Mouse (Mus musculus) liver, embryonic 15.5 days (tissue): Measurements from ENCODE around the gene Mrto4. TPM values are rescaled to one million over a fixed set of nuclear protein-coding genes. Genes with fewer than 3 reads are reported as not detected.
A peak's percentile ranks its signal among the peaks of the same experiment; 100 is the strongest.

ENCODE experiments used
- ATAC-seq: fragments of 200-750 bp; cut with Nextera tagmentation; 2 replicates; pipeline ENCODE4 v1.8.0; 2017; ENCODE audit warnings: moderate number of reproducible peaks, mild to moderate bottlenecking, moderate library complexity; ENCODE audit not compliant: insufficient read depth
- H3K27ac ChIP-seq: fragments of 300-500 bp; sonication (generic); replicated peaks from 2 replicates; pipeline ENCODE4 v1.5.1; 2015; ENCODE audit warnings: mild to moderate bottlenecking, inconsistent platforms
- H3K27me3 ChIP-seq: fragments of 300-500 bp; sonication (generic); 2 replicates; pipeline ENCODE4 v1.6.1; 2015; ENCODE audit warnings: mild to moderate bottlenecking, inconsistent platforms
- H3K36me3 ChIP-seq: fragments of 300-500 bp; sonication (generic); replicated peaks from 2 replicates; pipeline ENCODE4 v1.6.1; 2015; ENCODE audit warnings: moderate library complexity, mild to moderate bottlenecking, inconsistent platforms
- H3K4me1 ChIP-seq: fragments of 300-500 bp; sonication (generic); replicated peaks from 2 replicates; pipeline ENCODE4 v1.6.1; 2015; ENCODE audit warnings: inconsistent platforms
- H3K4me2 ChIP-seq: fragments of 300-500 bp; sonication (generic); 2 replicates; pipeline ENCODE4 v1.6.1; 2015; ENCODE audit warnings: moderate library complexity, mild to moderate bottlenecking, inconsistent platforms
- H3K4me3 ChIP-seq: fragments of 300-500 bp; sonication (generic); replicated peaks from 2 replicates; pipeline ENCODE4 v1.5.1; 2015; ENCODE audit warnings: mild to moderate bottlenecking, inconsistent platforms
- H3K9ac ChIP-seq: fragments of 300-500 bp; sonication (generic); 2 replicates; pipeline ENCODE4 v1.6.1; 2015; ENCODE audit warnings: moderate library complexity, mild to moderate bottlenecking, inconsistent platforms
- H3K9me3 ChIP-seq: fragments of 300-500 bp; sonication (generic); replicated peaks from 2 replicates; pipeline ENCODE4 v1.6.1; 2016; ENCODE audit warnings: inconsistent platforms
- whole genome bisulfite sequencing: fragments of 180-500 bp; shearing (Covaris S2); methylation state at CpG from one replicate; pipeline ENCODE4 v1.1.7; 2015; ENCODE audit warnings: mixed read lengths; ENCODE audit not compliant: insufficient replicate concordance; 5-methylcytosine and 5-hydroxymethylcytosine counted together
- polyA plus RNA-seq: library from polyadenylated mRNA; unstranded; fragments of >200 nt; fragmentation: Nextera tagmentation; extraction: Ambion mirVana; gene quantifications from 2 replicates; pipeline ENCODE4 v1.2.1, GENCODE M21; 2015

The Mrto4 gene
- polyA plus RNA-seq, 1 experiment from 2014 or later: 78.7 TPM

DNA sequence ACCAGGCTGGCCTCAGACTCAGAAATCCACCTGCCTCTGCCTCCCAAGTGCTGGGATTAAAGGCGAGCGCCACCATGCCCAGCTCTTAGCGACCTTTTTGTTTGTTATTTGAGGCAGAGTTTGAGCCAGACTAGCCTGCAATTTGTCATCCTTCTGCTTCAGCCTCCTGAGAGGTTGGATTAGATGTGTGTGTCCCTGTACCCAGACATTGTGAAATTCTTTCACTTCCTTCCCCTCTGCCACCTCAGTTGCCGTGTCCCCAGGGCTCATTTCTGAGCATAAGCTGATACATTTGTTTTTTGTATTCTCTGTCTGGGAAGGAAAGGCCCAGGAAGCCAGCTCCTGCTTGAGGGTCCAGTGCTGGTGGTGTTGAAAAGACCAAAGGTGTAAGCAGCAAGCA lies 11.5 kb downstream of the Mrto4 start:
- no peak overlapping the region for H3K9ac ChIP-seq
- no peak overlapping the region for H3K4me3 ChIP-seq
- H3K36me3 ChIP-seq: peaks cover 6% of the 10 kb centered on the region
- H3K4me2 ChIP-seq: no peak overlapping the region
- H3K27me3 ChIP-seq: no peaks in the 10 kb centered on the region
- H3K4me1 ChIP-seq: peaks cover 41% of the 10 kb centered on the region
- no peak for ATAC-seq
- no peak overlapping the region for H3K27ac ChIP-seq
- 57% methylated on average over 4 of the region's 4 CpGs for WGBS
- H3K9me3 ChIP-seq: no peaks in the 10 kb centered on the region

DNA sequence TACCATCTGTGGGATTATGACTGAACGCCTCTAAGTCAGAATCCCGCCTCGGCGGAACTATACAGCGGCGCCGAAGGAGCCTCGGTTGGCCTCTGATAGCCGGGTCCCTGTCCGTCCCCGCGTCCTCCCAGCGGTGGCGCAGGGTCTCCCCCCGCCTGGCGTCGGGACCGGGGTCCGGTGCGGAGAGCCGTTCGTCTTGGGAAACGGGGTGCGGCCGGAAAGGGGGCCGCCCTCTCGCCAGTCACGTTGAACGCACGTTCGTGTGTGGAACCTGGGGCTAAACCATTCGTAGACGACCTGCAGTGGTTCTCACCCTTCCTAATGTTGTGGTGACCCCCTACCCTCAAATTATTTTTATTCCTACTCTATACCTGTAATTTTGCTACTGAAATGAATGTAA lies 14.2 kb downstream of the Mrto4 start:
- ATAC-seq: no peak
- no peak overlapping the region; the same call in 1 of the 2 replicates for H3K4me3 ChIP-seq
- no peaks in the 10 kb centered on the region for H3K9me3 ChIP-seq
- peak overlapping the region; percentile 50 for H3K4me2 ChIP-seq
- H3K9ac ChIP-seq: no peak overlapping the region
- no peaks in the 10 kb centered on the region for H3K27me3 ChIP-seq
- no peaks in the 10 kb centered on the region for H3K36me3 ChIP-seq
- H3K27ac ChIP-seq: no peak overlapping the region
- peaks cover 54% of the 10 kb centered on the region for H3K4me1 ChIP-seq
- 51% methylated on average over 33 of the region's 33 CpGs for WGBS

- Histone ChIP-seq H3K4me2 (peak overlapping the region; percentile 80), H3K4me1 (peaks cover 52% of the 10 kb centered on the region), H3K4me3 (peak overlapping the region; percentile 62), H3K27ac (peak overlapping the region; percentile 99), H3K27me3 (no peaks in the 10 kb centered on the region), H3K36me3 (no peaks in the 10 kb centered on the region), H3K9me3 (no peaks in the 10 kb centered on the region), H3K9ac (peak overlapping the region; percentile 59)
- WGBS: 10% methylated on average over 24 of the region's 24 CpGs
- peak; percentile 61 for ATAC-seq
These were observed 15.4 kb downstream of the Mrto4 start for GRCm38 (mm10) chr4:139336822-139337483.

DNA sequence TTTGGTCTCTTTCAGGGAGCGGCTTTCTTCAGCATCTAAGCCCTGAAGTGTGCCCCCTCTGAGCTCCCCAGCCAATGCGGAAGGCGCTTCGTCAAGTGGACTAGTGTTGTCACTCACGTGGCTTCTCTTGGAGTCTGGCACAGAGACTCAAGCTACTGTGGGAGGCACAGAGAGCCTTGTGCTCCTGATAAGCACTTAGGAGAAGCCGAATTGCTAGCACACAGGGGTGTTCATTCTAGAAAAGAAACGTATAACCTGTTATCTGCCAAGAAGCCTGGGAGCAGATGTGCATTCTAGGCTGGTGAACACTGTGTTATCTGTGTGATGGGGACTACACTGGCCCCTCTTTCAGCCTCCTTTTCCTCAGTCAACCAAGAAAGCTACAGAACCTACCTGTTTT lies 16.9 kb downstream of the Mrto4 start:
- peak overlapping the region; percentile 57 for H3K9ac ChIP-seq
- peak; percentile 85 for ATAC-seq
- H3K27ac ChIP-seq: peak overlapping the region; percentile 99
- peak overlapping the region; percentile 62 for H3K4me3 ChIP-seq
- H3K4me2 ChIP-seq: peak overlapping the region; percentile 80
- no peaks in the 10 kb centered on the region for H3K9me3 ChIP-seq
- H3K4me1 ChIP-seq: peaks cover 55% of the 10 kb centered on the region
- 15% methylated on average over 7 of the region's 7 CpGs for WGBS
- no peaks in the 10 kb centered on the region for H3K36me3 ChIP-seq
- no peaks in the 10 kb centered on the region for H3K27me3 ChIP-seq

DNA sequence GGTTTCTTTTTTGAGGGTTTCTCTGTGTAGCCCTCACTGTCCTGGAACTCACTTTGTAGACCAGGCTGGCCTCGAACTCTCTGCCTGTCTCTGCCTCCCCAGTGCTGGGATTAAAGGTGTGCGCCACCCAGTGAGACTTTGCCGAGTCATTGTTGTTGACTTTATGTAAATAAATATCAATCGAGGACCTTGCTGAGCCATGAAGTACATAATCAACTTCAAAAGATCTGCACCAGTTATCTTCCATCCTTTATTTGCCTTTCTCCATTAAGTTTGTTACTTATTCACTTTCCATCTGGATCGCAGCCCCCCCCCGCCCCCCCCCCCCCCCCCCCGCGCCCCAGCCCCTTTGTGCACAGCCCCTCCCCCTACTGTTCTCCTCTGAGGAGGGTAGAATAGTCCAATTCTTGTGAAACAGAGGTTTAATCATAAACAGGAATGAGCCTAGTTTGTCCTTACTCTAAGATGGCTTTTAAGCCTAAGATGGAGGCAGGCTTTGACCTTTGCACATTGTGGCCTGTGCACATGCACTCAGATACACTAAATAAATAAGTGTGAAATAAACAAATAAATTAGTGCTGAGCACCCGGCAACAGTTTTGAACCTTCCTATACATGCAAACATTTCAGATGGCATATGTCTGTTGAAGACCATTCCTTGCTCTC lies 17.6 kb downstream of the Mrto4 start:
- no peaks in the 10 kb centered on the region for H3K9me3 ChIP-seq
- H3K4me3 ChIP-seq: peak overlapping the region; percentile 62
- H3K27ac ChIP-seq: peak overlapping the region; percentile 99
- no peaks in the 10 kb centered on the region for H3K36me3 ChIP-seq
- WGBS: 37% methylated on average over 7 of the region's 9 CpGs
- peak overlapping the region; percentile 52 for H3K9ac ChIP-seq
- peak overlapping the region; percentile 80 for H3K4me2 ChIP-seq
- peaks cover 60% of the 10 kb centered on the region for H3K4me1 ChIP-seq
- no peaks in the 10 kb centered on the region for H3K27me3 ChIP-seq
- ATAC-seq: no peak

DNA sequence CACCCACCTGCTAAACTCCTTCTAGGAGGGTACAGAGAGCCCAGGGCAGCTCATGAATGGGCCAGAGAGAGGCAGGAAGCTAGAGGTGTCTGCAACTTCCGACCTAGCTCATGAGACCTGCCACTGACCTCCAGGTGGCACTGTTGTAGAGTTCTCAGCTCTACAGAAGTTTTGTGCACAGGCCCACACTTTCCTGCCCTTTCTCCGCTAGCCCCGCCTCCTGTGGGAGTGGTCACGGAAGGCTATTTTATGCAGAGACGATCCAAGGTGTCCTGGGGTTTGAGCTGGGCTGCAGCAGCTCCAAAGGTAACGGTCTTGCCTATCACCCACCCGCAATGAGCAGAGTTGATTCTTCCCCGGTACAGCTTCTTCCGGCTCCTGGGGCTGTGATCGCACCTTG lies 21.8 kb downstream of the Mrto4 start:
- peak overlapping the region; percentile 76 for H3K4me2 ChIP-seq
- H3K36me3 ChIP-seq: no peaks in the 10 kb centered on the region
- ATAC-seq: peak; percentile 76
- 6% methylated on average over 10 of the region's 10 CpGs for WGBS
- no peaks in the 10 kb centered on the region for H3K27me3 ChIP-seq
- H3K4me3 ChIP-seq: peak overlapping the region; percentile 56
- no peaks in the 10 kb centered on the region for H3K9me3 ChIP-seq
- peak overlapping the region; percentile 42 for H3K9ac ChIP-seq
- peak overlapping the region; percentile 51 for H3K27ac ChIP-seq
- H3K4me1 ChIP-seq: peaks cover 36% of the 10 kb centered on the region

GRCm38 (mm10) chr4:139319740-139320139 lies 32.6 kb downstream of the Mrto4 start:
- no peaks in the 10 kb centered on the region for H3K9me3 ChIP-seq
- no peak for ATAC-seq
- no peak overlapping the region for H3K27ac ChIP-seq
- peaks cover 6% of the 10 kb centered on the region; the same call in 1 of the 2 replicates for H3K36me3 ChIP-seq
- H3K27me3 ChIP-seq: no peaks in the 10 kb centered on the region
- 79% methylated on average over 4 of the region's 4 CpGs for WGBS
- no peak overlapping the region for H3K4me2 ChIP-seq
- no peak overlapping the region for H3K9ac ChIP-seq
- no peak overlapping the region for H3K4me3 ChIP-seq
- no peaks in the 10 kb centered on the region for H3K4me1 ChIP-seq

- peaks cover 12% of the 10 kb centered on the region; the same call in 1 of the 2 replicates for H3K36me3 ChIP-seq
- WGBS: 78% methylated on average over 11 of the region's 11 CpGs
- no peaks in the 10 kb centered on the region for H3K4me1 ChIP-seq
- H3K9ac ChIP-seq: no peak overlapping the region
- H3K27ac ChIP-seq: no peak overlapping the region
- H3K9me3 ChIP-seq: no peaks in the 10 kb centered on the region
- no peak overlapping the region for H3K4me2 ChIP-seq
- no peak for ATAC-seq
- no peak overlapping the region for H3K4me3 ChIP-seq
- no peaks in the 10 kb centered on the region for H3K27me3 ChIP-seq
These were observed 33.9 kb downstream of the Mrto4 start for GRCm38 (mm10) chr4:139318449-139318848.

DNA sequence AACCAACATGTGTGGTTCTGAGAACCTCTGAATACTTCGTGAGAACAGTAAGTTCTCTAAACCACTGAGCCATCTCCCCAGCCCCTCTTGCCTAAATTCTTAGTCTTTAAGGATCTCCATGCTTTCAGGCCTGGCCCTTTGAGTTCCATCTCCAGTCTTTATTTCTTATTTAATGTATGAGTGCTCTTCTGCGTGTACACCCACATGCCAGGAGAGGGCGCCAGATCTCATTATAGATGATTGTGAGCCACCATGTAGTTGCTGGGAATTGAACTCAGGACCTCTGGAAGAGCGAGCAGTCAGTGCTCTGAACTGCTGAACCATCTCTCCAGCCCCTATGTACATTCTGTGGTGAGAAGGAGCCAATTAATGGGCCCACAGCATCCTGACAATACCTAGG lies 39.7 kb downstream of the Mrto4 start:
- no peak overlapping the region for H3K9ac ChIP-seq
- H3K27ac ChIP-seq: no peak overlapping the region
- 50% methylated on average over 4 of the region's 4 CpGs for WGBS
- no peak for ATAC-seq
- H3K4me2 ChIP-seq: 0 out of 2 replicates have a peak overlapping the region, but pooled peaks have one; percentile 100
- no peak overlapping the region for H3K4me3 ChIP-seq
- H3K27me3 ChIP-seq: no peaks in the 10 kb centered on the region
- peaks cover 42% of the 10 kb centered on the region for H3K4me1 ChIP-seq
- no peaks in the 10 kb centered on the region for H3K9me3 ChIP-seq
- peaks cover 9% of the 10 kb centered on the region; the same call in 1 of the 2 replicates for H3K36me3 ChIP-seq

GRCm38 (mm10) chr4:139311707-139312106 lies 40.7 kb downstream of the Mrto4 start:
- H3K36me3 ChIP-seq: peaks cover 6% of the 10 kb centered on the region; the same call in 1 of the 2 replicates
- H3K27ac ChIP-seq: no peak overlapping the region
- peaks cover 44% of the 10 kb centered on the region for H3K4me1 ChIP-seq
- no peaks in the 10 kb centered on the region for H3K9me3 ChIP-seq
- peak overlapping the region; percentile 100 for H3K4me2 ChIP-seq
- no peaks in the 10 kb centered on the region for H3K27me3 ChIP-seq
- ATAC-seq: no peak
- peak overlapping the region; percentile 74 for H3K4me3 ChIP-seq
- WGBS: 17% methylated on average over 14 of the region's 14 CpGs
- peak overlapping the region; percentile 82 for H3K9ac ChIP-seq

- WGBS: under 1% methylated on average over 53 of the region's 53 CpGs
These were observed 41.3 kb downstream of the Mrto4 start for GRCm38 (mm10) chr4:139310899-139311701.

More at GRCm38 (mm10) chr4:139310899-139311701, 41.3 kb downstream of the Mrto4 start:
- peaks cover 44% of the 10 kb centered on the region for H3K4me1 ChIP-seq
- peak overlapping the region; percentile 74 for H3K4me3 ChIP-seq
- no peaks in the 10 kb centered on the region for H3K9me3 ChIP-seq
- H3K4me2 ChIP-seq: peak overlapping the region; percentile 100
- ATAC-seq: no peak; the same call in 1 of the 2 replicates
- H3K36me3 ChIP-seq: peaks cover 6% of the 10 kb centered on the region; the same call in 1 of the 2 replicates
- H3K27me3 ChIP-seq: no peaks in the 10 kb centered on the region
- peak overlapping the region; percentile 81 for H3K27ac ChIP-seq
- H3K9ac ChIP-seq: peak overlapping the region; percentile 82
